Mouse (Mus musculus) kidney, adult 2 months (tissue): Measurements from ENCODE around the gene Vcpkmt.

Experiments used
- CTCF ChIP-seq: fragments of 200-500 bp; conservative IDR thresholded peaks from 2 replicates; pipeline ENCODE4 v1.5.1; 2011; ENCODE audit warnings: low read depth, mild to moderate bottlenecking, control low read depth, low read length, moderate library complexity, mixed read lengths; ENCODE audit not compliant: insufficient read depth, insufficient read length
- POLR2A ChIP-seq: fragments of 200-500 bp; IDR thresholded peaks from one replicate; pipeline ENCODE4 v1.6.1; 2011; ENCODE audit warnings: low read depth, low read length, control low read depth

GRCm38 (mm10) chr12:69568266-69568665 lies 14.6 kb downstream of the Vcpkmt start:
- TF ChIP-seq POLR2A = no peak
- TF ChIP-seq CTCF = no peak
